Mouse (Mus musculus): ENCODE results near the gene Robo3. TPM values are rescaled to one million over a fixed set of nuclear protein-coding genes. Genes with fewer than 3 reads are reported as not detected.

The Robo3 gene
- total RNA-seq, 2 experiments from 2014 or later, result not detected

DNA sequence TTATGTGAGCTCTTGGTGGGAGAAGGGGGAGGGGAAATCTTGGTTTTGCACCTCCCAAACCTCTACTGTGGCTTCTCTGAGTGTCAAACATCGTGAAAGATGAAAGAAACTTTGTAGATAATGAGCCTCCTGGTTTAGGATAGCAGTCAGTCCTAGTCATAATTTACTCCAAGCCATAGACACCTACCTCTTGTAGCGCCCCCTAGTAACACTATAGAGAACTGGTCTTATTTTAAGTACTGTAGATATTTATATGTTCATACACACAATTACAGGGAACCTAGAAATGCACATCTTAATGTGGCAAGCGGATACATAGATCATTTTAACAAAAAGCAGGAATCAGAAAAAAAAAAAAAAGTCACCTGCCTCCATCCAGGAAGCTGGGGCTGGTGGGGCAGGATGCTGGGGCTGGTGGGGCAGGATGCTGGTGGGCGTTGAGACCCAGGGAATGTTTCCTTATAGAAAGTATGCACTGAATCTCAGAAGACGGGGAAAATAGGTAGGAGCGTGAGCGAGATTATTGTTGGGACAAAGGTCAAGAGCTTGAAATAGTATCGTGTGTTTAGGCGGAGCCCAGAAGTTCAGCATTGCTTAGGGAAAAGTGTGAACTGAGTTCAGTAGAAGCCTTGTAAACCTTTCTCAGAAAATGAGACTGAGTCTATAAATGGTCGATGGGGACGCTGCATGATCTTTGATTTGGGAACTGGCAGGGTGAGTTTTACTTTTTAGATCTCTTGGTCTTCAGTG is 64.8 kb downstream of the Robo3 start:
- DNase-seq, result peak; percentile 4 to 9

DNA sequence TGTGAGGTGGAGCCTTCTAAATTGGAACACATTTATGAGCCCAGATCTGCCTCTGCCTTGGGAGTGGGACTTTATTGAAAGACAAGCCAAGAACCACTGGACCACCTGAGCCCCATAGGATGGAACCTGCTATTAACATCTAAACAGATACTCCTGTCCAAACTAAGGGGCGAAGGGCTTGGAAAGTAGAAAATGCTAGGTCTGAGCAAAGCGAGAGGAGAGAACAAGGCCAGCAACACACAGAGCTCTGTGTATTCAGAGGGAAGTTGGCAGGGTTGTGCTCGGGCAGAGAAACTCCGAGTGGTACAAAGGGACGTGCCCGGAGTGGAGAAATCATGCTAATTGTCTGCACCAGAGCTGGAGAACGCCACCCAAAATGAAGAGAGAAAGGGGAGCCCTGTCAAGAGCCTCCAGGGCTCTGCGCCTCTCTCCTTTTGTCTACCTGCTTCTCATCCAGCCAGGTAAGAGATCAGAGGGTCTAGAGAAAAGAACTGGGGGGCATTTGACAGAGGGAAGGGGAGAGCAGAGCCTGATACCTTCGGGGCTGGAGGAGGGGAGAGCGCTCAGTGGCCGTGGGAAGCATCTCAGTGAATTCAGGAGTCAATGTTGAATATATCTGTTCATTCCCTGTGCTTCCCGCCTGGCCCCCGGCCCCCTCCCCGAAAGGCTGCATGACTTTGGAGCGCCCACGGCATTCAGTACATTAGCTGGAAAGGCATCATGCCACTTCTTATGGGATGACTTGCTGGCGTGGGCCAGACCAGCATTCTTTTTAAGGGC is 65.6 kb downstream of the Robo3 start, which contains the start of gene Hepacam:
Hepacam (plus strand) TSS at position 51 of the 780 bp plus-strand sequence.
- DNase-seq, result no peak

DNA sequence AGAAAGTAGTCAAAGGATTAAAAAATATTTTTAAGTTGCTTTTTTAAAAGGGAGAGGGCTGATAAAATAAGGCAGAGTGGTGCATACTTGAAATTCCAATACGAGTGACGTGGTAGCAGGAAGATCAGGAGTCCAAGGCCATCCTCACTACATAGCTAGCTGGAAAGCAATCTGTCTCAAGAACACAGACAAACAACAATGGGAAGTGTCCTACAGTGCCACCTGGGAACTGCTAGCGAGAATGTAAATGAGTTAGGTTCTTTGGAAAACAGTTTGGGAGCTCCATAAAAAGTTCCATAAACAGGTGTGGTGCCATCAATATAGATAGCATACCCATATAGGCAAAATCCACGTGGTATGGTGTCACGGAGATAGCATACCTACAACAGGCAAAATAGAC is 67.3 kb downstream of the Robo3 start:
- DNase-seq, result no peak

Other genes starting within 250 kb of the Robo3 start
- 1 to 10 TPM; 7.6 to 8.3 TPM for gene Tmem218, start 225.0 kb downstream of the Robo3 start, total RNA-seq (2021)
- 1 to 10 TPM; 2.4 to 3.1 TPM for gene Slc37a2, start 177.5 kb downstream of the Robo3 start, total RNA-seq (2021)
- 1 to 10 TPM; 1.5 to 2.1 TPM for gene Ccdc15, start 84.8 kb downstream of the Robo3 start, total RNA-seq (2021)
- under 1 TPM in 1 of 2 experiments, not detected in 1; 0.08 TPM for gene Hepacam, start 65.9 kb downstream of the Robo3 start, total RNA-seq (2021)
- 10 to 100 TPM; 27.9 to 38.3 TPM for gene Robo4, start 31.3 kb downstream of the Robo3 start, total RNA-seq (2021)
- gene Msantd2, start 56.1 kb upstream of the Robo3 start, total RNA-seq (2021), result 1 to 10 TPM; 5.9 to 7.9 TPM
- gene Esam, start 94.8 kb upstream of the Robo3 start, total RNA-seq (2021), result 10 to 100 TPM; 67.1 to 69.5 TPM
- 1 to 10 TPM; 3.9 to 4.9 TPM for gene Vsig2, start 106.0 kb upstream of the Robo3 start, total RNA-seq (2021)
- gene Nrgn, start 119.7 kb upstream of the Robo3 start, total RNA-seq (2021), result 1 to 10 TPM; 5.7 to 6.2 TPM
- 1 to 10 TPM; 8.3 to 9.1 TPM for gene Siae, start 122.5 kb upstream of the Robo3 start, total RNA-seq (2021)
- gene Spa17, start 180.5 kb upstream of the Robo3 start, total RNA-seq (2021), result 1 to 10 TPM; 1.3 to 1.7 TPM
- 10 to 100 TPM; 31.9 to 34.0 TPM for gene Tbrg1, start 224.1 kb upstream of the Robo3 start, total RNA-seq (2021)
- not detected for gene Panx3, start 236.0 kb upstream of the Robo3 start, total RNA-seq (2021)

All from heart, adult 18-20 months (tissue).